Mouse (Mus musculus) stomach, embryonic 16.5 days (tissue): ENCODE measurements around the gene Hoxc9. TPM values are rescaled to one million over a fixed set of nuclear protein-coding genes. Genes with fewer than 3 reads are reported as not detected.

Experiments
- ATAC-seq: fragments of 200-750 bp; cut with Nextera tagmentation; 2 replicates; pipeline ENCODE4 v1.8.0; 2017; ENCODE audit warnings: moderate number of reproducible peaks, moderate TSS enrichment; ENCODE audit not compliant: insufficient read depth, low FRiP score
- H3K27ac ChIP-seq: fragments of 300-500 bp; sonication (generic); 2 replicates; pipeline ENCODE4 v1.5.1; 2014; ENCODE audit warnings: low read length
- H3K27me3 ChIP-seq: fragments of 300-500 bp; sonication (generic); 2 replicates; pipeline ENCODE4 v1.6.1; 2014; ENCODE audit warnings: low read length, control low read depth, mixed read lengths; ENCODE audit not compliant: control insufficient read depth, insufficient read depth
- H3K36me3 ChIP-seq: fragments of 300-500 bp; sonication (generic); 2 replicates; pipeline ENCODE4 v1.6.1; 2014; ENCODE audit warnings: low read length; ENCODE audit not compliant: control insufficient read depth, insufficient read depth
- H3K4me1 ChIP-seq: fragments of 300-500 bp; sonication (generic); 2 replicates; pipeline ENCODE4 v1.6.1; 2014; ENCODE audit warnings: low read length, control low read depth, mixed read lengths; ENCODE audit not compliant: control insufficient read depth, insufficient read depth
- H3K4me2 ChIP-seq: fragments of 300-500 bp; sonication (generic); 2 replicates; pipeline ENCODE4 v1.6.1; 2014; ENCODE audit warnings: low read depth, low read length, mixed read lengths
- H3K4me3 ChIP-seq: fragments of 300-500 bp; sonication (generic); replicated peaks from 2 replicates; pipeline ENCODE4 v1.5.1; 2014; ENCODE audit warnings: mild to moderate bottlenecking, low read length
- H3K9ac ChIP-seq: fragments of 300-500 bp; sonication (generic); 2 replicates; pipeline ENCODE4 v1.6.1; 2014; ENCODE audit warnings: low read length
- H3K9me3 ChIP-seq: fragments of 300-500 bp; sonication (generic); replicated peaks from 2 replicates; pipeline ENCODE4 v1.6.1; 2016; ENCODE audit warnings: low read length, control low read depth; ENCODE audit not compliant: control insufficient read depth
- WGBS: fragments of 180-500 bp; shearing (Covaris S2); extraction: QIAGEN DNeasy Blood & Tissue Kit; methylation state at CpG from one replicate; pipeline ENCODE4 v1.1.7; 2014; 5-methylcytosine and 5-hydroxymethylcytosine counted together
- polyA plus RNA-seq: library from polyadenylated mRNA; unstranded; fragments of >200 nt; fragmentation: Nextera tagmentation; extraction: Ambion mirVana; gene quantifications from 2 replicates; pipeline ENCODE4 v1.2.1, GENCODE M21; 2015

Hoxc9 gene
- polyA plus RNA-seq, 1 experiment from 2014 or later, result not detected

DNA sequence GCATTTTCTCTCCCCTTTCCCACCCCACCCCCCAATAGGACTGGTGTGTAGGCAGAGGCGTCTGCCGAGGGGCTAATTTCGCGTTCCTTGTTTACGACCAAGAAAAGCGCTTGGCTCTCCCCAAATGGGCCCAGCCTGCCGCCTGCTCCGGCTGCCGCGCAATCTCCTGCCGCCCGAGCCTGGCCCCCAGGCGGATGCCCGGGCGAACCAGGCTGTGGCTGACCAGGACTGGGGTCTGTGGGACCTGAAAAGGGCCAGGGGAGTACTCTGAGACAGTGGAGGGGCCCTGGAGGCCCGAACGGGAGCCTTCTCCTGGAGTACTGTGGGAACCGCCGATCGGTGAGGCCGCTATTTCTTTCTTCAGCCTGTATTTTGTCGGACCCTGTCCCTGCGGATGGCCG, 24.3 kb downstream of the Hoxc9 start:
- 9% methylated on average over 24 of the region's 24 CpGs for WGBS
- Histone ChIP-seq H3K4me2 (peak overlapping the region; percentile 70), H3K9me3 (no peaks in the 10 kb centered on the region), H3K27me3 (peaks cover 97% of the 10 kb centered on the region), H3K4me1 (peaks cover 17% of the 10 kb centered on the region), H3K4me3 (peak overlapping the region; percentile 30), H3K36me3 (no peaks in the 10 kb centered on the region), H3K27ac (no peak overlapping the region), H3K9ac (peak overlapping the region; percentile 66)
- no peak for ATAC-seq

DNA sequence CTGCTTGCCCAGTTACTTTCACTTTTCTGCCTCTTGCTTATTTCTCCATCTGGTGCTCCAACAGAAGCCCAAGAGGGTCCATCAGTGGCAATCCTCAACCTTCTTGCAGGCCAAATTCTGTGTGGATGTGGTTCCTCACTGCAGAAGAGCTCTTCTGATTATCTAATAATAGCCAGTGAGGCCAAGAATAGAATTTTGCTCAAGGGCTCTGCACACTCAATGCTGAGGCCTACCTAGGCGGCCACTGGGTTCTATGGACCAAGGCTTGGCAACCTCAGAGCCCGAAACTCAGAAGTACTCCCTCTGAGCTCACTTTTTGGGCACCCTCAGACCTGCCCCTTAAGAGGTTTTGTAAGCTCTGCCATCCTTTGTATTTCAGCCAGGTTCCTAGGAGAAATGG, 25.1 kb downstream of the Hoxc9 start:
- Histone ChIP-seq H3K27me3 (peaks cover 97% of the 10 kb centered on the region), H3K36me3 (no peaks in the 10 kb centered on the region), H3K4me2 (peak overlapping the region; percentile 70; the same call in 1 of the 2 replicates), H3K4me3 (no peak overlapping the region), H3K9me3 (no peaks in the 10 kb centered on the region), H3K27ac (no peak overlapping the region), H3K9ac (no peak overlapping the region), H3K4me1 (peaks cover 17% of the 10 kb centered on the region)
- ATAC-seq, result no peak
- whole genome bisulfite sequencing, result 51% methylated on average over 2 of the region's 2 CpGs

DNA sequence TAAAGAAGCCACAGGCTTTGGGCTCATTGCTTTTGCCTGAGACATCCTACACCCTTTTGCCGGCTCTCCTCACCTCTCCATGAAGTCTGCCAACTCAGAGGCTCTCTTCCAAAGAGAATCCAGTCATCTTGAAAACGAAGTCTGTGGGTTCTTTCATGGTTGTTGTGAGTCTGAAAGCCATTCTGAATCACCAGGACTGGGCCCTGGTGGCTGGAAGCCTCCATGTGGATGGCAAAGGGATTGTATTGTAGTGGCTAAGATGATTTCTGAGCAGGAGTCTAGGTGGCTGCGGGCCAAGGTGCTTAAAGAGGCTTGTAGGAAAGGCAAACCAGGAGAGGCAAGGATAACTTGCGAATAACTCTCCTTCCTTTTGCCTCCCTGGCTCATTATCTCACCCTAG, 25.9 kb downstream of the Hoxc9 start:
- no peak overlapping the region for H3K4me3 ChIP-seq
- H3K27me3 ChIP-seq, result peaks cover 99% of the 10 kb centered on the region
- H3K9ac ChIP-seq, result no peak overlapping the region
- ATAC-seq, result no peak
- H3K36me3 ChIP-seq, result no peaks in the 10 kb centered on the region
- WGBS, result 28% methylated on average over 4 of the region's 4 CpGs
- H3K27ac ChIP-seq, result peak overlapping the region; percentile 65; the same call in 1 of the 2 replicates
- H3K4me1 ChIP-seq, result peaks cover 17% of the 10 kb centered on the region
- no peaks in the 10 kb centered on the region for H3K9me3 ChIP-seq
- no peak overlapping the region for H3K4me2 ChIP-seq

DNA sequence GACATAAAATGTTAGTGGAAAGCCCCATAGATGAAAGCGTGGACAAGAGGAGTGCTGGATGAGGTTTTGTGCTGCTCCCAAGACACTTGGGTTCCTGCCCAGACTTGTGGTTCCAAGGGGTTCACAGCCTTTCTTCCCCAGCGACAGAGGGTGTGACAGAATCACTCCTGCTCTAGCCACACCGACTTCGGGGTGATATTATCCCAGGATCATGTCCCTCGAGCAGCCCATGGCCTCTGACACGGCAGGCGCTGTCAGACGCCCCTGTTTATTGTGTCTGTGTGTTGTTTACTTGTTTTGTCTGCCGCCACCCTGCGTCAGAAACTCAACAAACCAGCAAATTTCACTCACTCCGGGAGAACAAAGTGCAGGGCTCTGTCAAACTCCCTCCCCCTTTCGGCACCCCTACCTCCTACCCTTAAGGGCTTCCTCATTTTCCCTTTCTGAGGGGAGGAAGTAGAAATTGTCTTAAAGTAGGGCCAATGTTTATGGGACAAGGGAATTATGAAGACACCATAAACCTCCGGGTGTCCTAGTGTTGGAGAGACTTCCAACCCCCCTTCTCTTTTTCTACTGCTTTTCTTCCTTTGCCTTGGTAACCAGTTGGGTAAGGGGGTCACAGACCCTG, 26.7 kb downstream of the Hoxc9 start:
- no peak overlapping the region; the same call in 1 of the 2 replicates for H3K4me2 ChIP-seq

DNA sequence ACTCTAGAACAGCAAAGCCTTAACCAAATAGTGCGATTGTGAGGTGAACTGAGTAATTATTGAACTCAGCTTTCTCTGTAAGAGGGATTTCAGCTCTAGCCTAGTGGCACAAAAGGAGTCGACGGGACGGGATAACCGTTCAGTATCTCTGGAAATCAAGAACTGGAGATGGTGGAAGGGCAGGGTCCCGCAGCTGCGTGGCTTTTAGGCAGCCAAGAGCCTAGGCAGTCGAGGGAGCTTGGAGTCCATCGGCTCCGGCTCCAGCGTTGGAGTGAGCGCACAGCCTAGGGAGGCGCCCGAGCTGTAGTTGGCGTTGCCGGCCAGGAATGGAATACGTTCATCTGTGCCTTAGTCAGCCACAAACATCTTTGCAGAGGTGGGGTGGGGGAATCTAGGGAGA, 29.1 kb downstream of the Hoxc9 start:
- H3K4me2 ChIP-seq, result peak overlapping the region; percentile 8

More for the DNA sequence above, 26.7 kb downstream of the Hoxc9 start:
- peaks cover 98% of the 10 kb centered on the region for H3K27me3 ChIP-seq
- no peak overlapping the region for H3K9ac ChIP-seq
- peaks cover 17% of the 10 kb centered on the region for H3K4me1 ChIP-seq
- H3K36me3 ChIP-seq, result no peaks in the 10 kb centered on the region
- WGBS, result 14% methylated on average over 13 of the region's 13 CpGs
- ATAC-seq, result no peak
- no peaks in the 10 kb centered on the region for H3K9me3 ChIP-seq
- peak overlapping the region; percentile 65; the same call in 1 of the 2 replicates for H3K27ac ChIP-seq
- no peak overlapping the region for H3K4me3 ChIP-seq

DNA sequence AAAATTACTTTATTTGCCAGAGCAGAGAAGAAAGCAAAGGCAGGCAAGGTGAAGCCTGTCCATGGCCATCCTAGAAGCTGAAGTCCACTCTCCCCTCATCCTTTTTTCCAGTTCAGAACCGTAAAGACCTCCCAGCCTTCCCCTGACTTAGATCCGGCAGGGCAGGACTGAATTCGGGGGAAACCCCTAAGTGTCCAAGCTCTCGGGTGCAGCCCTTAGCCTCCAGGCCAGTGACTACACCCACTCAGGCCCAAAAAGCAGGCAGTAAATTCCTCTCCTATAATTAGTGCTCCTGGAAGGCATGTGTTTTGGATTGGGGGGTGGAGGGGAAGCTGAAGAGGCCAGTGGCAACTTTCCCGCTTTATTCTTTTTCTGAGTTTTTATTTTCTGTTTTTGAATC, 29.6 kb downstream of the Hoxc9 start:
- Histone ChIP-seq H3K4me2 (peak overlapping the region; percentile 8), H3K9ac (peak overlapping the region; percentile 8; the same call in 1 of the 2 replicates), H3K4me3 (no peak overlapping the region), H3K27me3 (peaks cover 94% of the 10 kb centered on the region), H3K27ac (peak overlapping the region; percentile 75), H3K36me3 (no peaks in the 10 kb centered on the region), H3K4me1 (peaks cover 2% of the 10 kb centered on the region; the same call in 1 of the 2 replicates), H3K9me3 (no peaks in the 10 kb centered on the region)
- 18% methylated on average over 5 of the region's 5 CpGs for WGBS
- no peak for ATAC-seq

More for the DNA sequence above, 29.1 kb downstream of the Hoxc9 start:
- no peaks in the 10 kb centered on the region for H3K9me3 ChIP-seq
- peaks cover 5% of the 10 kb centered on the region; the same call in 1 of the 2 replicates for H3K4me1 ChIP-seq
- H3K36me3 ChIP-seq, result no peaks in the 10 kb centered on the region
- peak overlapping the region; percentile 8; the same call in 1 of the 2 replicates for H3K9ac ChIP-seq
- H3K27me3 ChIP-seq, result peaks cover 94% of the 10 kb centered on the region
- ATAC-seq, result 0 out of 2 replicates have a peak, but pooled peaks have one; percentile 24
- 4% methylated on average over 17 of the region's 17 CpGs for WGBS
- H3K27ac ChIP-seq, result peak overlapping the region; percentile 75
- no peak overlapping the region for H3K4me3 ChIP-seq

- Histone ChIP-seq H3K9ac (no peak overlapping the region), H3K36me3 (no peaks in the 10 kb centered on the region), H3K9me3 (no peaks in the 10 kb centered on the region), H3K27ac (peak overlapping the region; percentile 75; the same call in 1 of the 2 replicates), H3K27me3 (peaks cover 94% of the 10 kb centered on the region), H3K4me2 (peak overlapping the region; percentile 8; the same call in 1 of the 2 replicates), H3K4me3 (no peak overlapping the region), H3K4me1 (no peaks in the 10 kb centered on the region)
- no peak for ATAC-seq
- 26% methylated on average over 1 of the region's 1 CpGs for WGBS
These were observed 30.1 kb downstream of the Hoxc9 start for GRCm38 (mm10) chr15:103006326-103006725.

DNA sequence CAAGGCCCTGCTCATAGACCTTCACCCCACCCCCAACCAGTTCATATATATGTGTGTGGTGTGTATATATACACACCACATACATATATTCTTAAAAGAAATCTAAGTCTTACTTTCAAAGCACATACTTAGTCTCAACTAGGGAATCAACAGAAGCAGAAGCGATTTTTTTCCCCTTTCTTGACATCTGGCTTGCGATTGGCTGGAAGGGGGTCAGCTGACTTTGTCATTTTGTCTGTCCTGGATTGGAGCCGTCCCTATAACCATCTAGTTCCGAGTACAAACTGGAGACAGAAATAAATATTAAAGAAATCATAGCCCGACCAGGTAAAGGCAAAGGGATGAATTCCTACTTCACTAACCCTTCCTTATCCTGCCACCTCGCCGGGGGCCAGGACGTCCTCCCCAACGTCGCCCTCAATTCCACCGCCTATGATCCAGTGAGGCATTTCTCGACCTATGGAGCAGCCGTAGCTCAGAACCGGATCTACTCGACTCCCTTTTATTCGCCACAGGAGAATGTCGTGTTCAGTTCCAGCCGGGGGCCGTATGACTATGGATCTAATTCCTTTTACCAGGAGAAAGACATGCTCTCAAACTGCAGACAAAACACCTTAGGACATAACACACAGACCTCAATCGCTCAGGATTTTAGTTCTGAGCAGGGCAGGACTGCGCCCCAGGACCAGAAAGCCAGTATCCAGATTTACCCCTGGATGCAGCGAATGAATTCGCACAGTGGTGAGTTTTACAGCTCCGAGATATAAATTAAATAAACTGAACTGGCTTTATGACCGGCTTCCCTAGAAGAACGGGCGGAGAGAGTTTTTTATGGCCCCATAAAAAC, 33.2 kb downstream of the Hoxc9 start:
- peak overlapping the region; percentile 53 for H3K4me2 ChIP-seq
- no peak for ATAC-seq
- no peaks in the 10 kb centered on the region for H3K9me3 ChIP-seq
- WGBS, result 6% methylated on average over 27 of the region's 27 CpGs
- peak overlapping the region; percentile 42 for H3K4me3 ChIP-seq
- no peaks in the 10 kb centered on the region for H3K36me3 ChIP-seq
- peak overlapping the region; percentile 69 for H3K9ac ChIP-seq
- peaks cover 9% of the 10 kb centered on the region; the same call in 1 of the 2 replicates for H3K4me1 ChIP-seq
- peak overlapping the region; percentile 82 for H3K27ac ChIP-seq
- peaks cover 86% of the 10 kb centered on the region for H3K27me3 ChIP-seq
